Mouse (Mus musculus) c-Kit-negative CD71-positive TER-119-positive erythroid progenitor cells, embryonic 14.5 days (primary cell): Measurements from ENCODE around the gene Gm17349.
"Not testable (repeated sequence)": the region's sequence is repeated elsewhere in the genome, so short reads cannot be mapped to it uniquely, and the experiment has no call there.

Experiments
- DNase-seq: peaks from one replicate; pipeline ENCODE4 v3.0.0-alpha.2; 2013; ENCODE audit warnings: low read depth, low spot score

Gene Gm17349

DNA sequence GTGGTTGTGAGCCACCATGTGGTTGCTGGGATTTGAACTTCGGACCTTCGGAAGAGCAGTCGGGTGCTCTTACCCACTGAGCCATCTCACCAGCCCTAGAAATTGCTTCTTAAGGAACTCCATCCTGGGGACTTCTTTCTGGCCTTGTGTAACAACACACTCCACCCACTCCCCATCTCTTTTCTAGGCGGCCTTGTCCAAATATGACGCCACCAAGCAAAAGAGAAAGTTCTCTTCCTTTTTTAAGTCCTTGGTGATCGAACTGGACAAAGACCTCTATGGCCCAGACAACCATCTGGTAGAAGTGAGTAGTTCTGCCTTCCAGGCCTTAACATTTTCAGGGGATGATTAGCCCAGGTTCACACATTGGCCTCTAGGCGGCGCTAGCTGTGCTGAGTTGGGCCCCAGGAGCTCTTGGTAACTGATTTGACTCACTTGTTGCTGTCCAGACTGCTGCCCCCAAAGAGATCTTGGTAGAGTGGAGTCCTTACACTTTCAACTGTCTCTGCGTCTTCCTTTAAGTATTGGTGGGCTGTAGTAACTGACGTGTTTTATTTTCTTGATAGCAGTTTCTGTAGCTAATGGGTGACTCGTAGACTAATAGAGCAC, at the start of gene Gm17349:
Gm17349 (minus strand) TSS at position 51 of the 609 bp plus-strand sequence.
- DNase-seq = peak; percentile 49

DNA sequence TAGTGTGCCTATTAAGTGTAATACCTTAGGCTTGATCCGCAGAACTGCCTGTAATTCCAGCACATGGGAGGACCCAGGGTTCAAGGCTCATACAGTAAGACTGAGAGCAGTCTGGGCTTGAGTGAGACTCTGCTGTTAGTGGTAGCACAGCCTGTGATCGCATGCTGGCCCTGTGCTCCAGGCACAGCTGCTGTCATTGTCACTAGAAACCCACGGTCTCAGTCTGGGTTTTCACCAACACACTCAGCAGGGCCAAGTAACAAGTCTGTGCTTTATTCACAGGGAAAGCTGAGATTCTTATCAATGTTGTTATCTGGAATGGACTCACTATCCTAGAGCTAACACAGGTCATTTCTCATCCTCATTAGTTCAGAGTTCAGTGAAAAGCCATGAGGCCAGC, 48.9 kb upstream of the Gm17349 start:
- DNase-seq = no peak

DNA sequence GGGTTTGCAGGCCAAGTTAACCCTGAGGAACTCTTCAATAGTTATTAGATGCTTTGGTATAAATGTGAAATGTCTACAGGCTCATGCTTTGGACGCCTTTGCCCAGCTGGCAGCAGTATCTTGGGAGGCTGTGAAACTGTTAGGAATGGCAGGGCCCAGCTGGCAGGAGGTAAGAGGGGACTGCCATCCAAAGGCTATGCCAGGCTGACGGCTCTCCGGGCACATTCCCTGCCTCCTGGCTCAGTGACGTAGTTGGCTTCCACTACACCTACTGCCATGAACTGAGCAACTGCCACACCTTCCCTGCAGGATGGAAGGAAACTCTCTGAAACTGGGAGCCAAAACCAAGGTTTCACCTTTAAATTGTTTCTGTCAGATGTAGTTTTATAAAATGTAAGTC, 34.9 kb upstream of the Gm17349 start:
- DNase-seq = no peak

DNA sequence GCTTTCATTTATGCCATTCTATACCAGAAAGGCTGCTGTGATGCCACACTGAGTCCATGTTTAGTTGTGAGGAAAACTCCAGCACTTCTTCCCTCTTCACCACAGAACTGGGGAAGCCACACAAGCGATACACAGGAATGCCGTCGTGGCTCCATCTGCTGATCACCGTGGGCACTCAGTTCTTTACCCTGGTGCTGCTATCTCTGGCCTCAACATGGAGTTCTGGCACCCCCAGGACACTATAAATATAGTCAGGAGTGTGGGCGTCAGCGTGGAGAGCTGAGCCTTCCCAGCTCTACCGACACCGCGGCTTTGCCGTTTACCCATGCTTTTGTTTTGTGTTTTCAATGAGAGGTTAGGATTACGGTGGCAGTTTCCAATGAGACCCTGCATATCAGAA, 31.4 kb upstream of the Gm17349 start:
- no peak for DNase-seq

DNA sequence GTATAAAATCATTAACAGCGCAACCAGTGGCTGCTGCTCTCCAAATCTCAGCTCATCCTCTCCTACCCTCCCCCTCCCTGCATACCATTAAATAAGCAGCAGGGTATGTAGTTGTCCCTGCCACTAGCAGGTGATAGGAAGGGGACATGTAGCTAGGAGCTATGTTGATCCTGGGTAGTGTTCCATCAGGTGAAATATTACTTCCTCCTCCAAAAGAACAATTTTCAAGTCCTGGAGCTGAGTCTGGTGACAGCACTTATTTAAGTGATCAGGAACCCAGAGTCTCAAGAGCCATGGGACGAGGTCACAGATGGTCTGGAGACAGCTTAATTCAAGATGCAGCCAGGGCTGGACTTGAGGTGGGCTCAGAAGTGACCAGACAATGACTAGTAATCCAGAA, 30.3 kb upstream of the Gm17349 start:
- no peak for DNase-seq

DNA sequence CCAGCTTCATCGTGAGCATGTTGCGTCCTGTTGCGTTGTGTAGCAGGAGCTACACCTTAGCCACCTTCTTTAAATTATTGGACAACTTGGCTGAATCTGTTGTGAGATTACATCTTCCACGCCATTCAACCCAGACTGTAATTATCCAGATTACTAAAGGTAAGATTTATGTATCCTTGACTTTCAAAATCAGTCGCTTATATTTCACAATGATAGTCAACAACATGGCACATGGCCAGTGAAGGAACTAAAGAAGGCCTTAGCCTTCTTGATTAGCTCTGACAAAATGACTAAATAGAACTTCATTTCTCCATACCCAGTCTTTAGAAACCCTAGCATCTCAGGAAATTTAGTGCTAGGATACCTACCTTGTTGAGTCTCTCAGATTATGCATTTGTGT, 27.9 kb upstream of the Gm17349 start:
- DNase-seq = no peak

DNA sequence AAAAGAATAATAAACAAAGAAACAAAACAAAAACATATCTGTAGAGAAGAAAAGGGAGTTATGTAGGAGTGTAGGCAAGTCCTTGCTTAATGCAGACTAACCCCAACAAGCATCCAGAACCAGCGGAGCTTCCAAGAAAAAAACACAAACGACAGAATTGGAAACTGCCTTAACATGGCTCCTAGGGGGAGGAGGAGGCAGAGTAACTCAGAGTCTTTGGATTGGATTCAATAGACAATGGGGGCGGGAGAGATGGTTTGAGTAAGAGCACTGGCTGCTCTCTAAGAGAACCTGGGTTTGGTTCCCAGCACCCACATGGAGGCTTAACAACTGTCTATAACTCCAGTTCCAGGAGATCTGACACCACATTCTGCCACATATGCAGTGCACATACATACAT, 26.4 kb upstream of the Gm17349 start:
- no peak for DNase-seq

DNA sequence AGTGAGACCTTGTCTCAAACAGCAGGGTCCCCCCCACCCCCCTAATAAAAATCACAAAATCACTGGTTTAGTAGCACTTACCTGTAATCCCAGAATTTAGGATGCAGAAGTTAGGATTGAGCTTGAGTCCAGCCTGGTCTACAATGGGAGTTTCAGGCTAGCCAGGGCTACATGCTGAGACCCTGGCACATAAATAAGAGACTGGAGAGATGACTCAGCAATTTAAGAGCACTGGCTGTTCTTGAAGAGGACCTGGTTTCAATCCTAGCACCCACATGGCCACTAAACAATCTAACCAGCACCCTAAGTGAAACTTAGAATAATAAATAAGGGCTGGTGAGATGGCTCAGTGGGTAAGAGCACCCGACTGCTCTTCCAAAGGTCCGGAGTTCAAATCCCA, 25.9 kb upstream of the Gm17349 start:
- no peak for DNase-seq

DNA sequence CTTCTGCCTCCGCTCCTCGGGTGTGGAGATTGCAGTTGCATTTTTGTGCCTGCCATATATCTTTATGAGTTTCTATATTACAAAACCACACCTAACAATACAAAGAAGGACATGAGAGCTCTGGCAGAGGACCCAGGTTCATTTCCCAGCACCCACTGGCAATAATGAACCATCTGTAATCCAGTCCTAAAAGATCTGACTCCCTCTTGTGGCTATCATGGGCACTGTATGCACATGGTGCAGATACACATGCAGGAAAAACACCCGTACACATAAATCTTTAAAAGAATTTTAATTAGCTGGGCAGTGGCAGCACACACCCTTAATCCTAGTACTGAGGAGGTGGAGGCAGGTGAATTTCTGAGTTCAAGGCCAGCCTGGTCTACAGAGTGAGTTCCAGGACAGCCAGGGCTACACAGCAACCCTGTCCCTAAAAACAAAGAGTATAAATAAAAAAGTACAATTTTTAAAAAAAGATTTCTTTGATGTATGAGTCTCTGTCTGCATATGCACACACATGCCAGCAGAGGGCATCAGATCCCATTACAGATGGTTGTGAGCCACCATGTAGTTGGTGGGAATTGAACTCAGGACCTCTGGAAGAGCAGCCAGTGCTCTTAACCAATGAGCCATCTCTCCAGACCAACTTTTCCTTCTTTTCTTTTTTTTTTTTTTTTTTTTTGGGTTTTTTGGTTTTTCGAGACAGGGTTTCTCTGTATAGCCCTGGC, 23.9 kb upstream of the Gm17349 start:
- DNase-seq = no peak

DNA sequence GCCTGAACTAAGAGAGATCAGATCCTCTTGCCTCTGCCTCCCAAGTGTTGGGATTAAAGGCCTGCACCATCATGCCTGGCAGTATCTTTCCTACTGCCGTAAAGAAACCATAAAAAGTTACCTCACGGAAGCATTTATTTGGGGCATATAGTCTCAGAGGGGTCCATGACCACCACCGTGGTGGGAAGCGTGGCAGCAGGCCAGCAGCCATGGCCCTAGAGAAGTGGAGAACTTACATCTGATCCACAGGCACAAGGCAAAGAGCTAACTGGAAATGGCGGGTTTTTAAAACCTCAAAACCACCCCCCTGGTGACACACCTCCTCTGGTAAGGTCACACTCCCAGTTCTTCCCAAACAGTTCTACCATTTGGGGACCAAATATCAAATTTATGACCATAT, 22.9 kb upstream of the Gm17349 start:
- no peak for DNase-seq

DNA sequence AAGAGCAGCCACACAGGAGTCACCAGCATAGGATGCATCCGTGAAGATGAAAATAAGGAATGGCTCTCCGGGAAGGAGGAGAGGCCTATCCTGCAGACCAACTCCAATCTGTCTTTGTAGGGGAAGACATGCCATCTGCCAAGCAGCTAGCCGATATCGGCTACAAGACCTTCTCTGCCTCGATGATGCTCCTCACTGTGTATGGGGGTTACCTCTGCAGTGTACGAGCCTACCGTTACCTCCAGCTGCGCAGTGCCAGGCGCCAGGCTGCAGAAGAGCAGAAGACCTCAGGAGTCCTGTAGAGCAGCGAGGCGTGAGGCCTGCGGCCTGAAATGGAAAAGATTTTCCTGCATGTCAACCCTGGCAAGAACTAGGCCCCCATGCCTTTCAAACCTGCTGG, 22.2 kb upstream of the Gm17349 start:
- no peak for DNase-seq

DNA sequence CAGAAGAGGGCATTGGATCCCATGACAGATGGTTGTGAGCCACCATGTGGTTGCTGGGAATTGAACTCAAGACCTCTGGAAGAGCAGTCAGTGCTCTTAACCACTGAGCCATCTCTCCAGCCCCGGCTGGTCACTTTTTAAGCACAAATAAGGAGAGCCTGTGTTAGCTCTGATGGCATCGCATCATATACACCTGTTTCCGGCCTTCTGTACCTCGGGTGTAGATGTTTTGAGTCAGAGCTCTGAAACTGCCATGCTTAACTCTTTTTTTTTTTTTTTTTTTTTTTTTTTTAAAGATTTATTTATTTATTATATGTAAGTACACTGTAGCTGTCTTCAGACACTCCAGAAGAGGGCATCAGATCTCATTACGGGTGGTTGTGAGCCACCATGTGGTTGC, 21.7 kb upstream of the Gm17349 start:
- not testable (repeated sequence) for DNase-seq

DNA sequence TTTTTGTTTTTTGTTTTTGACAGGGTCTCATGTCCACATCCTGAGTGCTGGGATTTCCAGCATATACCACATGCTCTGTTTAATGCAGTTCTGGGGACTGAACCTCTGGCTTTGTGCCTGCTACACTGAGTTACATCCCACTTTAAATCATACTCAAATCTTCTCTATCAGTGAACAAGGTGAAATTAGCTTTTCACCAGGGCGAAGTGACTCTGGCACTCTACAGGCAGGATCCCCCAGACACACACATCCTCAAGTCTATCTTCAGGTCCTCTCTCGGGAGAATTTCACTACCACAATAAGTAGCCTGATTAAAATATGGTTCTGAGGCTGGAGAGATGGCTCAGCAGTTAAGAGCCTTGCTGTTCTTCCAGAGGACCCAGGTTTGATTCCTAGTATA, 21.3 kb upstream of the Gm17349 start:
- no peak for DNase-seq

DNA sequence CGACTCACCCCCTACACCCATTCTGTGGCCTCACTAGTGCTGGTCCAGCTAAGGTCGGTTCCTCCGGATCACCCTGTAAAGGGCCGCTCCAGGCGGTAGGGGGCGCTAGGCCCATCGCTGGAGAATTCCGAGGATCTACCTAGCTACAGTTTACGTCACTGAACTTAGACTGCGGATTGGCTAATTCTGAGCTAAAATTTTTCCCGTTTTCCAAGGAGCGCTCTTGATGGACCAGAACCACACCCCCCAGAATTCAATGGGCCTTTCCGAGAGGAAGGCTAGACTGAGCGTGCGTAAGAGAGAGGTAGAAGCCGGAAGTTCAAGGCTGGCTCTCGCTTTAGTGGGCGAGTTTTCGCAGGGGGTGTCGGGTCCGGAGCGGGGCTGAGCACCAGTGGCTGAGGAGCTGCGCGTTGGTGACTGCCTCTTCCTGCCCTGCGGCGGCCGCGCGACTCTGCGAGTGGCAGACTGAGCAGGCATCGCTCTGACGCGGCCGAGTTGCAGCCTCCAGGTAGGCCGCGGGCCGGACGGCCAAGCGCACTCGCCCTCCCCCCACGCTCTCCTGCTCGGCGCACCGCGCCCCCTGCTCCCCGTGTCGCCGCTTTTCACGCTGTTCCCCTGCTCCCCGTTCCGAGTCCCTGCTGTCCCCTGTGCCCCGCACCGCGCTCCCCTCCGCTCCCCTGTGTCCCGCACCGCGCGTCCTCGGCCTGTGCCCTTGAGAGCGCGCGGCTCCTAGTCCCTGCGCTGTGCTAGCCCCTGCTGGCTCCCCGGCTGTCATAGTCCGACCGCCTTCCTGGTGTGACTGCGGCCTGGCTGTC, 20.3 kb upstream of the Gm17349 start, which contains the start of gene Cox14:
Cox14 (plus strand) TSS at position 278 of the 815 bp plus-strand sequence.
- DNase-seq = peak; percentile 95

DNA sequence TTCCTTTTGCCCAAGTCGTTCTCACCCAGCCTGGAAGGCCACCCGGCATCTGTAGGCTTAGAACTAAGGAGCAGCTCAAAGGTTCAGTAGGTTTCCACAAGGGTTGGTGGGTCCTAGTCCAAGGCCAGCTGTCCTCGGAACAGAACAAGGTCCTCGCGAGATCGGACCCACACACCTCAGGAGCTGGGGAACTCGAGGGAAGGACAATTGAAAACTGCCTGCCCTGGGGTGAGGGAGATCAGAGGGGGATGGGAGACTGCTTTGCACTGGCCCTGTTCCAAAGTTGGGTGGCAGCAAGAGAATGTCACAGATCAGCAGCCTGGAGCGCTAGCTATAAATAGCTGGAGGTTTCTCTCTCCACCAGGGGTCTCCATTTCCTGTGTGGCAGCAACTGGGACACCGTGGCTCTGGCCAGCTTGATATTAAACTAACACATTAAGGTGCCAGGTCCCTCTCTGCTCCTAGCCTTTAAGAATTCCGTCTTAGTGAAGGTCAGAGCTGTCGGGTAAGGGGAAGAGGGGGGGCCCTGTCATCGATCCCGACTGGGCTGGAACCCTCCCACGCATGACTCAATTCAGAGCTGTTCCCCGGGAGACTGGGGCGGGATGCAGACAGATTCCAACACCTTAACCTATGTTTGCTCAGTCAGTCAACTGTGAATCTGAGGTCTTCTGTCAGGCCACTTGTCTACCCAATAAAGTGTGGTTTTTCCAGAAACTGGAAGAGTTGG, 19.2 kb upstream of the Gm17349 start:
- DNase-seq = no peak

DNA sequence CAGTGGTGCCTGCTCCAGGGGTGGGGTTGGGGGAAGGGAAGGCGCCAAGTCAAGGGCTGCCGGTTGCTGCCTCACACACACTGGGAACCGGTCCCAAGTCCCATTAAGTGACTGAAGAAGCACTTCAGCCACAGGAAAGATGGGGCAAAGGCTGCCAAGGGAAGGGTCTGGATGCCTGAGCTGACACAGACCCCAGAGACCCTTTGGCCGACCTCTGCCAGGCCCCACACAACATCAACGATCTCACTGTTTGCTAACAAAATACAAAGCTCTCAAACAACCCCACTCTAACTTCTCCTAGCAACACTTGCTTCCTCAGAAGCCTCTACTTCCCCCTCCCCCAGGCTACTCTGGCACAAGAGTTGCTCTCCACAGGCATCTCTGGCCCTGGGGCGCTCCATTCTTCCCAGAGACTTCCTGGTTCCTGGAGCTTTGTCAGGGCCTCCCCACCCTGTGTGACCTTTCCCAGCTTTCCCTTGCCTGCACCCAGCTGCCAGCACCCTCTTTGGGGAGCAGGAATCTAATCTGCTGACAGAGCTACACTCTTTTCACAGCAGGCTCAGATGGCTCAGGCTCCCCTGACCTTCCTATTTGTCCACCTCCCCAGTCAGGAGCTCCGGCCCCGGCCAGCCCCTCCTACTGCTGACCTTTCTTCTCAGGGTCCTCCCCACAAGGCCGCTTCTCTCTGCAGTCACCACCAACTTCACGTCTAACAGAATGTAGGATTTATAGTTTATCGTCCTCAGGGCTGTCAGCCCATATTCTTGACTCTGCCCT, 18.4 kb upstream of the Gm17349 start:
- no peak for DNase-seq

DNA sequence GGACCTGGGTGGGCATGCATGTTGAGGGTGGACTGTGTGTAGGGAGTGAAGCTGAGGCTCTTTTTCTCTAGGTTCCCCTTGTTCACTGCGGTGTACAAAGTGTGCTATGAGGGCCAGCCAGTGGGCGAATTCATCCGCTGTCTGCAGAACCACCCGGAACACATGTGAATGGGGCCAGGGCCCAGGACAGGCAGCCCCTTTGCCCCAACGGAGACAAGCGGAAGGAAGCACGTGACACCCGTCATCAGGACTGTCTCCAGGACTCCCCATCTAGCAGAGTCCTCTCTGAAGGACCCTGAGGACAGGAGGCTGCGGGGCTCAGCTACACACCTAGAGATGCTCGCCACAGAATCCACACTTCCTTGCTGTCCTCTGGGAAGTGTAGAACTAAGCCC, 17.8 kb upstream of the Gm17349 start:
- no peak for DNase-seq

DNA sequence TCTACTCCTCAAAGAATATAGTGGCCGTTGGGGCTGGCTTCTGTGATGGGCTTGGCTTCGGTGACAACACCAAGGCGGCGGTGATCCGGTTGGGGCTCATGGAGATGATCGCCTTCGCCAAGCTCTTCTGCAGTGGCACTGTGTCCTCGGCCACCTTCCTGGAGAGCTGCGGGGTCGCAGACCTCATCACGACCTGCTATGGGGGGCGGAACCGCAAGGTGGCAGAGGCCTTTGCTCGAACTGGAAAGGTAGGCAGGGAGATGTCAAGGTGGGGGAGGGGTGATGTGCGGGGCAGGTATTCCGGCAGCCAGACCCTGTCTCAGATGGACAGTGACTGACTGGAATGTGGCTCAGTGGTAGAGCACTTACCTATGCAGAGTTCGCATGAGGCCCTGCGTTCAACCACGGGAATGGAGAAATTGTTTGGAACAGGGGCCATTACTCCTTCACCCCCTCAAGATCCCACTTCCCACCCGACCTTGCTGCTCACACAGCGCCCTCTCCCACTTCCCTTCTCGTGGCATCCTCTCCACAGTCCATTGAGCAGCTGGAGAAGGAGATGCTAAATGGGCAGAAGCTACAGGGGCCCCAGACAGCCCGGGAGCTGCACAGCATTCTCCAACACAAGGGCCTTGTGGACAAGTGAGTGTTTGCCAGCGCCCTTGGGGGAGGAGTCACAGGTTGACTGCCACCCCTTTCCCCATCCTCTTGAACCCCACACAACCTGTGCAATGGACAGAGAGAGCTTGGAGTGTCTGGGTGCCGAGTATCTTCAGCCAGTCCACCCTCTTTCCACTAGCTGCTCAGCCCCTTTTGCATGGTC, 16.8 kb upstream of the Gm17349 start:
- no peak for DNase-seq

DNA sequence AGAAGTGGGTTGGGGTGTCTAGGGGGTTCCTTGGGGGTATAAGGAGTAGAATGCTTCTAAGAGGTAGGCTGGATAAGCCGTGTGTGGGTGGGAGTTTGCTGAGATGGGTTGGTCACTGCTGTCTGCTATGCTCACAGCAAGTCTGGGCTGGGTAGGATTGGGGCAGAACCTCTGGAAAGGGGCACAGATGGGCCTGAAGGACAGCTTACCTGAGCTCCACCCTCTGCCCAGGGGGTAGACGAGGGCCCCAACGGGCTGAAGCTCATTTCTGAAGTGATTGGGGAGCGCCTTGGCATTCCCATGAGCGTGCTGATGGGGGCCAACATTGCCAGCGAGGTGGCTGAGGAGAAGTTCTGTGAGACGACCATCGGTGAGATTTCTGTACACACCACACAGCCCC, 14.6 kb upstream of the Gm17349 start:
- DNase-seq = no peak

DNA sequence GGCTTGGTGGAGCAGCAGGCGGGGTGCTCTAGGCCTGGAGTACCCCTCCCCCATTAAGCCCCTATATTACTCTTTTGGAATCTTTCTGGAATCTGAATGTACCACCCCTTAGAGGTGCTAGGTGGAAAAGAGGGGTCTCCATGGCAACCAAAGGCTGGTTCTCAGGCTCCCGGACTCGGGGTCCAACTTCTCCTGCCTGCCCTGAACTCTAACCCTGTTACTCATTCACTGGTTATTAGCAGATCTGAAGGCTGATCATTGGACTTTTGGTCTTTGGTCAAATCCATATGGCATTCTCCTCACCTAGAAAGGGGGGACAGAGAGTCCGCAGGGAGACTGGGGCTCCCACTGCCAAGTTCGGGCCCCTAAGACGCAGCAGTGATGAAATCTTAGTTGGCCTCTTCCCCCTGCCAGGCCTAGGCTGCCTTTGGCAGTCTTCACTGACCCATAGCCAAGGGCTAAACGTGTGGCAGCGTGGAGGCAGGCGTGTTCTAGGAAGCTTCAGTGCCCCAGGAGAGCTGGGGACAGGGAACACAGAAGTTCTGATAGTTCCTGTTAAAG, 13.3 kb upstream of the Gm17349 start:
- DNase-seq = no peak
